ENCODE assay signal across 11 mouse cellular contexts in the genomic region with DNA sequence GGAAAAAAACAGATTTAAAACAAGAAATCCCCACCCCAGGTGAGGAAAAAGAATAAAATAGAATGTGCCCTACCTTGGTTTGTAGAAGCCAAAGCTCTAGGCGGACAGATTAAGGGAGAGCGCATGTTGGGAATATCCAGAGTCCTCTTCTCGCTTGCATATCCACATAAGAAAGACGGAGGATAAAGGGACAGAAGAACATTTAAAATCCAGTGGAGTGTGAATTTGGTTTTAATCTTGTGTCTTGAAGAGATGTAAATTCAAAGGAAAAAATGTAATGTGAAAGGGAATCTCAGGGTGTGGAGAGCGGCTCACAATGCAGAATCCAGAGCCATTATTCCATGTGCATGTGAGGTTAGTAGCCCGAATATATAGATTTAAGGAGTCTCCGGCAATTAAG. TPM values are rescaled to one million over a fixed set of nuclear protein-coding genes. Genes with fewer than 3 reads are reported as not detected.
DNase-seq lines count a peak whose midpoint lies in the region; ATAC-seq and TF ChIP-seq lines count a peak whose summit lies in the region.
"Had no signal": no experiment of that assay in that cellular context is flagged by ENCODE, and none has a peak within 500 bp of the region (broad histone marks: within the 10 kb centered on the region; RNA-seq: fewer than 3 reads in every experiment).

No protein-coding gene starts in this region.

- intact Hi-C loops in left cerebral cortex, adult 2 months (cut with DNase I): loop anchor here (5.0 to 10.0 kb wide), 4 partner anchors 71 to 754 kb away; no protein-coding TSS in a partner anchor
- intact Hi-C loops in left cerebral cortex, postnatal 4 days (cut with DNase I): loop anchor here (2.0 to 5.0 kb wide), 2 partner anchors 181 to 729 kb away; no protein-coding TSS in a partner anchor
- intact Hi-C loops in left cerebral cortex, postnatal 36 days (cut with DNase I): loop anchor here (5.0 to 10.0 kb wide), 3 partner anchors 66 to 754 kb away; no protein-coding TSS in a partner anchor

- no peak for TF ChIP-seq CTCF in left cerebral cortex, adult 2 months (IDR thresholded peaks at IDR 0.05)

- peaks cover 16% of the 10 kb centered on the region for H3K27me3 ChIP-seq in forebrain, embryonic 11.5 days (ENCODE audit: control insufficient read depth, insufficient read depth, low read length)
- no peaks in the 10 kb centered on the region for H3K27me3 ChIP-seq in hindbrain, embryonic 15.5 days
- peaks cover 24% of the 10 kb centered on the region for H3K27me3 ChIP-seq in neural tube, embryonic 13.5 days

- no peak for ATAC-seq in forebrain, embryonic 11.5 days (replicated peaks; ENCODE audit: low FRiP score)
- ATAC-seq in hindbrain, embryonic 15.5 days (ENCODE audit: low FRiP score, low read depth): no peak
- no peak for ATAC-seq in neural tube, embryonic 13.5 days (ENCODE audit: low read depth)

- no peak for DNase-seq in left cerebral cortex, adult 2 months (ENCODE audit: extremely low spot score in 1 of 2, low spot score in 2 of 2)
- DNase-seq in left cerebral cortex, postnatal 4 days: no peak
- DNase-seq in forebrain, embryonic 11.5 days (ENCODE audit: low spot score): no peak
- no peak for DNase-seq in liver
- no peak for DNase-seq in layer of hippocampus, postnatal 36 days
- no peak for DNase-seq in left cerebral cortex, postnatal 36 days (ENCODE audit: low spot score in 2 of 2)
- DNase-seq: kidney, adult 2 months had no signal

- H3K4me3 ChIP-seq in left cerebral cortex, adult 2 months: peak overlapping the region; percentile 60
- peak overlapping the region; percentile 42; the same call in 1 of the 2 replicates for H3K4me3 ChIP-seq in forebrain, embryonic 11.5 days (ENCODE audit: low read depth, low read length)
- H3K4me3 ChIP-seq in hindbrain, embryonic 15.5 days: peak overlapping the region; percentile 55
- H3K4me3 ChIP-seq in neural tube, embryonic 13.5 days: peak overlapping the region; percentile 57

- no peaks in the 10 kb centered on the region for H3K36me3 ChIP-seq in forebrain, embryonic 11.5 days (ENCODE audit: control insufficient read depth, insufficient read depth, low read length)
- no peaks in the 10 kb centered on the region for H3K36me3 ChIP-seq in hindbrain, embryonic 15.5 days
- no peaks in the 10 kb centered on the region for H3K36me3 ChIP-seq in neural tube, embryonic 13.5 days

- 13% methylated on average over 7 of the region's 7 CpGs for WGBS in forebrain, embryonic 11.5 days
- WGBS in hindbrain, embryonic 15.5 days: 10% methylated on average over 7 of the region's 7 CpGs
- WGBS in neural tube, embryonic 13.5 days: 19% methylated on average over 7 of the region's 7 CpGs

- peak overlapping the region; percentile 98 for H3K27ac ChIP-seq in left cerebral cortex, adult 2 months
- no peak overlapping the region for H3K27ac ChIP-seq in forebrain, embryonic 11.5 days (ENCODE audit: low read depth, low read length)
- peak overlapping the region; percentile 92 for H3K27ac ChIP-seq in hindbrain, embryonic 15.5 days (replicated peaks)
- H3K27ac ChIP-seq in neural tube, embryonic 13.5 days (replicated peaks): peak overlapping the region; percentile 88
- H3K27ac ChIP-seq: macrophage had no signal

- H3K4me2 ChIP-seq in forebrain, embryonic 11.5 days (ENCODE audit: low read depth, low read length, severe bottlenecking): no peak overlapping the region
- H3K4me2 ChIP-seq in hindbrain, embryonic 15.5 days: peak overlapping the region; percentile 68
- H3K4me2 ChIP-seq in neural tube, embryonic 13.5 days: peak overlapping the region; percentile 76

- no peaks in the 10 kb centered on the region for H3K9me3 ChIP-seq in forebrain, embryonic 11.5 days (ENCODE audit: control insufficient read depth, low read length)
- no peaks in the 10 kb centered on the region for H3K9me3 ChIP-seq in hindbrain, embryonic 15.5 days
- no peaks in the 10 kb centered on the region for H3K9me3 ChIP-seq in neural tube, embryonic 13.5 days

- no peaks in the 10 kb centered on the region; the same call in 1 of the 2 replicates for H3K4me1 ChIP-seq in forebrain, embryonic 11.5 days (replicated peaks; ENCODE audit: control insufficient read depth, insufficient read depth, low read length)
- H3K4me1 ChIP-seq in hindbrain, embryonic 15.5 days (replicated peaks): peaks cover 41% of the 10 kb centered on the region
- H3K4me1 ChIP-seq in neural tube, embryonic 13.5 days (replicated peaks): peaks cover 41% of the 10 kb centered on the region

- H3K9ac ChIP-seq in forebrain, embryonic 11.5 days (ENCODE audit: low read length): no peak overlapping the region
- H3K9ac ChIP-seq in hindbrain, embryonic 15.5 days: peak overlapping the region; percentile 75
- peak overlapping the region; percentile 78 for H3K9ac ChIP-seq in neural tube, embryonic 13.5 days

RNA-seq across cellular contexts. Expression of a gene that starts 2.0 kb away (rescaled TPM):
- total RNA-seq in left cerebral cortex, adult 2 months (2021): 100 to 1,000 TPM; 300 to 306 TPM
- total RNA-seq in left cerebral cortex, postnatal 4 days (2021): 100 to 1,000 TPM; 303 to 310 TPM
- polyA plus RNA-seq in forebrain, embryonic 11.5 days (2014; fragmentation: Nextera tagmentation; extraction: Ambion mirVana): 3.1 and 3.5 TPM in 2 replicates
- polyA plus RNA-seq in hindbrain, embryonic 15.5 days (2015; fragmentation: Nextera tagmentation; extraction: Ambion mirVana): 51.0 and 62.4 TPM in 2 replicates
- polyA plus RNA-seq in neural tube, embryonic 13.5 days (2015; fragmentation: Nextera tagmentation; extraction: Ambion mirVana): 27.8 and 32.6 TPM in 2 replicates
- 100 to 1,000 TPM; 320 to 364 TPM for total RNA-seq in layer of hippocampus, postnatal 36 days (2021)
- total RNA-seq in left cerebral cortex, postnatal 36 days (2021): 100 to 1,000 TPM; 248 to 335 TPM
- total RNA-seq: granulocyte monocyte progenitor cell, adult 5-6 weeks had no signal
- polyA plus RNA-seq: kidney, adult 2 months; macrophage had no signal
